Mouse (Mus musculus): ENCODE results near the gene Hist1h4d. TPM values are rescaled to one million over a fixed set of nuclear protein-coding genes. Genes with fewer than 3 reads are reported as not detected.
A peak's percentile ranks its signal among the peaks of the same experiment; 100 is the strongest.
"Not testable (repeated sequence)": the region's sequence is repeated elsewhere in the genome, so short reads cannot be mapped to it uniquely, and the experiment has no call there.

The Hist1h4d gene
- polyA plus RNA-seq, 1 experiment from 2014 or later = 37.3 TPM

GRCm38 (mm10) chr13:23541497-23541896 lies 39.9 kb upstream of the Hist1h4d start:
- no peak overlapping the region for H3K27ac ChIP-seq (replicated peaks)
- no peaks in the 10 kb centered on the region for H3K9me3 ChIP-seq
- WGBS = 90% methylated on average over 3 of the region's 3 CpGs
- no peak overlapping the region for H3K4me3 ChIP-seq
- H3K27me3 ChIP-seq = no peaks in the 10 kb centered on the region
- H3K4me1 ChIP-seq (replicated peaks) = peaks cover 13% of the 10 kb centered on the region
- H3K9ac ChIP-seq = no peak overlapping the region
- ATAC-seq (ENCODE audit: low read depth) = no peak
- H3K4me2 ChIP-seq = no peak overlapping the region
- no peaks in the 10 kb centered on the region for H3K36me3 ChIP-seq

- not testable (repeated sequence) for H3K9me3 ChIP-seq; H3K4me1 ChIP-seq (replicated peaks); ATAC-seq (ENCODE audit: low read depth); H3K36me3 ChIP-seq; H3K27me3 ChIP-seq
- peak overlapping the region; percentile 67 for H3K4me2 ChIP-seq
- WGBS = 6% methylated on average over 3 of the region's 3 CpGs
- H3K4me3 ChIP-seq = peak overlapping the region; percentile 46
- peak overlapping the region; percentile 74 for H3K27ac ChIP-seq (replicated peaks)
- H3K9ac ChIP-seq = peak overlapping the region; percentile 66
Measured at GRCm38 (mm10) chr13:23542225-23542980, 39.0 kb upstream of the Hist1h4d start.

GRCm38 (mm10) chr13:23542999-23543607 lies 38.3 kb upstream of the Hist1h4d start, which contains the start of gene Hist1h2bh:
Hist1h2bh (minus strand) TSS chr13:23543392.
- H3K4me1 ChIP-seq (replicated peaks); H3K27me3 ChIP-seq; H3K36me3 ChIP-seq; H3K9me3 ChIP-seq: not testable (repeated sequence)
- ATAC-seq (ENCODE audit: low read depth) = peak; percentile 90
- Histone ChIP-seq H3K4me3 (peak within 1 kb of the TSS; percentile 48), H3K4me2 (peak within 1 kb of the TSS; percentile 67), H3K9ac (peak within 1 kb of the TSS; percentile 67), H3K27ac (replicated peaks) (peak within 1 kb of the TSS; percentile 92)
- under 1% methylated on average over 34 of the region's 42 CpGs for WGBS

- peak within 1 kb of the TSS; percentile 92 for H3K27ac ChIP-seq (replicated peaks)
- peaks cover 6% of the 10 kb centered on the region for H3K4me1 ChIP-seq (replicated peaks)
- peak within 1 kb of the TSS; percentile 48 for H3K4me3 ChIP-seq
- H3K4me2 ChIP-seq = peak within 1 kb of the TSS; percentile 67
- under 1% methylated on average over 31 of the region's 45 CpGs for WGBS
- H3K27me3 ChIP-seq = no peaks in the 10 kb centered on the region
- peak within 1 kb of the TSS; percentile 78 for H3K9ac ChIP-seq
- ATAC-seq (ENCODE audit: low read depth) = peak; percentile 95
- H3K36me3 ChIP-seq = no peaks in the 10 kb centered on the region
- H3K9me3 ChIP-seq = no peaks in the 10 kb centered on the region
Measured at GRCm38 (mm10) chr13:23543965-23544786, 37.2 kb upstream of the Hist1h4d start, which contains the start of gene Hist1h3f. Hist1h3f (plus strand) TSS chr13:23544052.

- Histone ChIP-seq H3K4me2 (peak overlapping the region; percentile 67), H3K27ac (replicated peaks) (peak overlapping the region; percentile 92), H3K9ac (peak overlapping the region; percentile 78), H3K4me3 (peak overlapping the region; percentile 48)
- H3K4me1 ChIP-seq (replicated peaks); H3K27me3 ChIP-seq; H3K9me3 ChIP-seq; H3K36me3 ChIP-seq: not testable (repeated sequence)
- WGBS = under 1% methylated on average over 14 of the region's 14 CpGs
- ATAC-seq (ENCODE audit: low read depth) = peak; percentile 45
Measured at GRCm38 (mm10) chr13:23544787-23545120, 36.6 kb upstream of the Hist1h4d start.

- H3K36me3 ChIP-seq = no peaks in the 10 kb centered on the region
- no peak for ATAC-seq (ENCODE audit: low read depth)
- 84% methylated on average over 5 of the region's 5 CpGs for WGBS
- H3K4me3 ChIP-seq = no peak overlapping the region
- H3K27me3 ChIP-seq = no peaks in the 10 kb centered on the region
- no peak overlapping the region for H3K4me2 ChIP-seq
- no peaks in the 10 kb centered on the region for H3K9me3 ChIP-seq
- no peak overlapping the region for H3K9ac ChIP-seq
- H3K27ac ChIP-seq (replicated peaks) = no peak overlapping the region
- H3K4me1 ChIP-seq (replicated peaks) = peaks cover 12% of the 10 kb centered on the region
Measured at GRCm38 (mm10) chr13:23546694-23547093, 34.7 kb upstream of the Hist1h4d start.

GRCm38 (mm10) chr13:23550761-23551145 lies 30.6 kb upstream of the Hist1h4d start:
- H3K4me2 ChIP-seq = peak overlapping the region; percentile 65
- peak overlapping the region; percentile 69 for H3K9ac ChIP-seq
- no peaks in the 10 kb centered on the region for H3K9me3 ChIP-seq
- 3% methylated on average over 3 of the region's 3 CpGs for WGBS
- peaks cover 27% of the 10 kb centered on the region for H3K4me1 ChIP-seq (replicated peaks)
- no peak for ATAC-seq (ENCODE audit: low read depth)
- H3K36me3 ChIP-seq = no peaks in the 10 kb centered on the region
- H3K27ac ChIP-seq (replicated peaks) = peak overlapping the region; percentile 90
- peak overlapping the region; percentile 46 for H3K4me3 ChIP-seq
- H3K27me3 ChIP-seq = no peaks in the 10 kb centered on the region

GRCm38 (mm10) chr13:23551146-23551834 lies 30.1 kb upstream of the Hist1h4d start, which contains the start of gene Hist1h4f:
Hist1h4f (minus strand) TSS chr13:23551648.
- peak; percentile 88 for ATAC-seq (ENCODE audit: low read depth)
- H3K27me3 ChIP-seq, H3K9me3 ChIP-seq, H3K36me3 ChIP-seq: not testable (repeated sequence)
- peak within 1 kb of the TSS; percentile 90 for H3K27ac ChIP-seq (replicated peaks)
- peak within 1 kb of the TSS; percentile 69 for H3K9ac ChIP-seq
- peak within 1 kb of the TSS; percentile 65 for H3K4me2 ChIP-seq
- peaks cover 28% of the 10 kb centered on the region for H3K4me1 ChIP-seq (replicated peaks)
- WGBS = under 1% methylated on average over 47 of the region's 47 CpGs
- peak within 1 kb of the TSS; percentile 46 for H3K4me3 ChIP-seq

GRCm38 (mm10) chr13:23551931-23552914 lies 29.2 kb upstream of the Hist1h4d start:
- Histone ChIP-seq H3K9me3 (no peaks in the 10 kb centered on the region), H3K4me2 (peak overlapping the region; percentile 65), H3K9ac (0 out of 2 replicates have a peak overlapping the region, but pooled peaks have one; percentile 69), H3K36me3 (no peaks in the 10 kb centered on the region), H3K4me1 (replicated peaks) (peaks cover 36% of the 10 kb centered on the region), H3K27ac (replicated peaks) (peak overlapping the region; percentile 90), H3K27me3 (no peaks in the 10 kb centered on the region), H3K4me3 (peak overlapping the region; percentile 46)
- ATAC-seq (ENCODE audit: low read depth) = no peak
- WGBS = 50% methylated on average over 8 of the region's 8 CpGs

- H3K4me3 ChIP-seq = no peak within 1 kb of the TSS
- peak within 1 kb of the TSS; percentile 82; the same call in 1 of the 2 replicates for H3K9ac ChIP-seq
- H3K27me3 ChIP-seq = no peaks in the 10 kb centered on the region
- no peak for ATAC-seq (ENCODE audit: low read depth)
- peak within 1 kb of the TSS; percentile 100 for H3K4me2 ChIP-seq
- H3K9me3 ChIP-seq = no peaks in the 10 kb centered on the region
- no peaks in the 10 kb centered on the region for H3K36me3 ChIP-seq
- peaks cover 36% of the 10 kb centered on the region for H3K4me1 ChIP-seq (replicated peaks)
- H3K27ac ChIP-seq (replicated peaks) = peak within 1 kb of the TSS; percentile 93
Measured at GRCm38 (mm10) chr13:23552962-23553361, 28.4 kb upstream of the Hist1h4d start, which contains the start of gene Hist1h1d. Hist1h1d (plus strand) TSS chr13:23553262.

All from neural tube, embryonic 13.5 days (tissue).